Mouse (Mus musculus) embryonic facial prominence, embryonic 15.5 days (tissue): ENCODE measurements around the gene Tuba1c. TPM values are rescaled to one million over a fixed set of nuclear protein-coding genes. Genes with fewer than 3 reads are reported as not detected.
A peak's percentile ranks its signal among the peaks of the same experiment; 100 is the strongest.

Source experiments
- ATAC-seq: fragments of 200-750 bp; cut with Nextera tagmentation; 2 replicates; pipeline ENCODE4 v1.8.0; 2017; ENCODE audit warnings: low read depth, moderate TSS enrichment; ENCODE audit not compliant: insufficient number of reproducible peaks, low FRiP score, low TSS enrichment
- H3K27ac ChIP-seq: fragments of 300-500 bp; sonication (generic); replicated peaks from 2 replicates; pipeline ENCODE4 v1.5.1; 2015; ENCODE audit warnings: mild to moderate bottlenecking, inconsistent platforms
- H3K27me3 ChIP-seq: fragments of 300-500 bp; sonication (generic); 2 replicates; pipeline ENCODE4 v1.6.1; 2015; ENCODE audit warnings: inconsistent platforms
- H3K36me3 ChIP-seq: fragments of 300-500 bp; sonication (generic); 2 replicates; pipeline ENCODE4 v1.6.1; 2015; ENCODE audit warnings: mild to moderate bottlenecking, inconsistent platforms
- H3K4me1 ChIP-seq: fragments of 300-500 bp; sonication (generic); 2 replicates; pipeline ENCODE4 v1.6.1; 2015; ENCODE audit warnings: inconsistent platforms
- H3K4me2 ChIP-seq: fragments of 300-500 bp; sonication (generic); replicated peaks from 2 replicates; pipeline ENCODE4 v1.6.1; 2015; ENCODE audit warnings: mild to moderate bottlenecking, inconsistent platforms
- H3K4me3 ChIP-seq: fragments of 300-500 bp; sonication (generic); replicated peaks from 2 replicates; pipeline ENCODE4 v1.5.1; 2015; ENCODE audit warnings: mild to moderate bottlenecking, inconsistent platforms
- H3K9ac ChIP-seq: fragments of 300-500 bp; sonication (generic); 2 replicates; pipeline ENCODE4 v1.6.1; 2015; ENCODE audit warnings: inconsistent platforms
- H3K9me3 ChIP-seq: fragments of 300-500 bp; sonication (generic); replicated peaks from 2 replicates; pipeline ENCODE4 v1.6.1; 2016; ENCODE audit warnings: inconsistent platforms
- WGBS: fragments of 180-500 bp; shearing (Covaris S2); methylation state at CpG from one replicate; pipeline ENCODE4 v1.1.7; 2015; 5-methylcytosine and 5-hydroxymethylcytosine counted together
- polyA plus RNA-seq: library from polyadenylated mRNA; unstranded; fragments of >200 nt; fragmentation: Nextera tagmentation; extraction: Ambion mirVana; gene quantifications from 2 replicates; pipeline ENCODE4 v1.2.1, GENCODE M21; 2015

Gene Tuba1c
- polyA plus RNA-seq, 1 experiment from 2014 or later = 134 TPM

DNA sequence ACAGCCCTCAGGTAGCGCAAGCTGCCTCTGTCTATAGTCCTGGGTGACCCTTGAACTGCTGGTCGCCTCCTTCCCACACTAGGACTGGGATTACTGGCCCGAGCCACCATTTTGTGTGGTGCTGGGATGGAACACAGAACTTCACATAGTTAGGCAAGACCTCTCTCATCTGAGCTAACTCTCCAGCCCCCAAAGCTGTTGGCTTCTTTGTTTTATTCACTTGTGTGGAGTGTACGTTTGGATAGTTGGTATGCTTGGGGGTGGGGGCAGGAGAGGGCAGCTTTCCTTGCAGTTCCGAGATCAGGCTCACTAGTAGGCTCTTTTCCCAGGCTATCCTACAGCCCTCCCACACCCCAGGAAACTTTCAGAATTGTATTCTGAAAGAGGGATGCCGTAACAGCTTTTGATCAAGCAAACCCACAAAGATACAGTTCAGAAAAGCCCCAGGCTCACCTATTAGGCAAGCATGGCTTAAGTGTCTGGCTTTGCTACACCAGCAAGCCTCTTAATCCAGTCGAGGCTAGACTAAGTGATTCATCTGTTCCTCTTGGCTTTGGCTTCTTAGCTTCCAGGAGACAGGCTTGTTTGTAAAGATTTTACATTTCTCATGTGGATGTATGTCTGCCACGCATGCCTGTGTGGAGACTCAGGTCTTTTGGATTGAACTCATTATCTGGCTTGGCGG is 2.5 kb downstream of the Tuba1c start:
- Histone ChIP-seq H3K4me1 (peaks cover 23% of the 10 kb centered on the region), H3K27me3 (no peaks in the 10 kb centered on the region), H3K36me3 (peaks cover 25% of the 10 kb centered on the region), H3K9me3 (no peaks in the 10 kb centered on the region), H3K9ac (no peak overlapping the region), H3K27ac (no peak overlapping the region), H3K4me2 (peak overlapping the region; percentile 76), H3K4me3 (peak overlapping the region; percentile 69)
- WGBS = 68% methylated on average over 9 of the region's 9 CpGs
- no peak for ATAC-seq

DNA sequence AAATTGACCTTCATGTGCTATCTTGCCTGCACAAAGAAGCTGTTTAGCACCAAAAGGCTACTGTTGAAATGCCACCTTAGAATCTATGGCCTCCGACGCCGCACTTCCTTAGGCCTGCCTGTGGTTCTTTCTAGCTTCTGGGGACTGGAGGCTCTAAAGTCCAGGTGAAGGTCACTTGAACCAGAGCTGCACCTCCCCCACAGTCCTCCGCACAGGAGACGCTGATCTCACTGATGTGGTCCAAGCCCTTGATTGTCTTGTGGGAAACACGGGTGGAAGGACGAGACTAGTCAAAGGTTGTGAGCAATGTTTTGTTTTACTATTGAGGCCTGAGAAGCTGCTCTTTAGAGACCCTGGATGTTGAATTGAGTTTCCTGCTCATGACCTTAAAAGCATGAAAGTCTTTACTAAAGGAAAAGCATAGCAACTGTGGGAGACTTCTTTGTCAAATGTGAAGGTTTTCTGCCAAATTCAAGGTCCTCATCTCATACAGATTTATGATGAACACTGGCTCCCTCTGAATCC is 3.1 kb downstream of the Tuba1c start:
- peak overlapping the region; percentile 76 for H3K4me2 ChIP-seq
- no peaks in the 10 kb centered on the region for H3K27me3 ChIP-seq
- no peaks in the 10 kb centered on the region for H3K9me3 ChIP-seq
- H3K36me3 ChIP-seq = peaks cover 25% of the 10 kb centered on the region
- 63% methylated on average over 7 of the region's 7 CpGs for WGBS
- no peak overlapping the region for H3K9ac ChIP-seq
- no peak for ATAC-seq
- peak overlapping the region; percentile 69 for H3K4me3 ChIP-seq
- peaks cover 23% of the 10 kb centered on the region for H3K4me1 ChIP-seq
- 0 out of 2 replicates have a peak overlapping the region, but pooled peaks have one; percentile 7 for H3K27ac ChIP-seq

DNA sequence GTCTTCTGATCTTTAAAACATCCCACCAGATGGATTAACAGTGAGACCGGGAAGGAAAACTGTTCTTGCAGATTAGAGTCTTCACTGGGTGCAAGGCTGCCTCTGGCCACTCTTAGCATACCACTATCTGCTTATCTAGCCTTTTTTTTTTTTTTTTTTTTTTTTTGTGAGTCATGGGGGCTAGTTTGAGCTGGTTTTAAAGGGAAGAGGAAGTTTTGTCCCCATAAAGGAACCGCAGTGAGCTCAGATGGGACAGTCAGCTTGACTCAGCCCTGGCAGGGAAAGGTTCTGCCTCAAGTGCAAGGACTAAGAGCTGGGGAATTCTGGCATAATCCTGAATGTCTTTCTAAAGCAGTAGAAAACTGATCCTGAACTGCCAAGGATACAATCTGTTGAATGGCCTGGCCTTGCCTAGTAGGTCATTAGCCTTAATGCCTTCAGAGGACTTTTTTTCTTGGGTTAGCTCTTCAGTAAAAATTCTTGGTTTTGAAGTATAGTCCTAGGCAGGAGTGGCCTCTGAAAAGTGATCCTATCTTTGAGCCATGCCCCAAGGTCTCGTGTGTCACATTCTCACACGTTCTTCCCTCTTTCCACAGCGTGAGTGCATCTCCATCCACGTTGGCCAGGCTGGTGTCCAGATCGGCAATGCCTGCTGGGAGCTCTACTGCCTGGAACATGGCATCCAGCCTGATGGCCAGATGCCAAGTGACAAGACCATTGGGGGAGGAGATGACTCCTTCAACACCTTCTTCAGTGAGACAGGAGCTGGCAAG is 4.0 kb downstream of the Tuba1c start:
- Histone ChIP-seq H3K27me3 (no peaks in the 10 kb centered on the region), H3K36me3 (peaks cover 29% of the 10 kb centered on the region), H3K9ac (no peak overlapping the region), H3K9me3 (no peaks in the 10 kb centered on the region), H3K4me1 (peaks cover 23% of the 10 kb centered on the region), H3K4me2 (no peak overlapping the region), H3K4me3 (no peak overlapping the region), H3K27ac (no peak overlapping the region)
- WGBS = 81% methylated on average over 7 of the region's 7 CpGs
- no peak for ATAC-seq

DNA sequence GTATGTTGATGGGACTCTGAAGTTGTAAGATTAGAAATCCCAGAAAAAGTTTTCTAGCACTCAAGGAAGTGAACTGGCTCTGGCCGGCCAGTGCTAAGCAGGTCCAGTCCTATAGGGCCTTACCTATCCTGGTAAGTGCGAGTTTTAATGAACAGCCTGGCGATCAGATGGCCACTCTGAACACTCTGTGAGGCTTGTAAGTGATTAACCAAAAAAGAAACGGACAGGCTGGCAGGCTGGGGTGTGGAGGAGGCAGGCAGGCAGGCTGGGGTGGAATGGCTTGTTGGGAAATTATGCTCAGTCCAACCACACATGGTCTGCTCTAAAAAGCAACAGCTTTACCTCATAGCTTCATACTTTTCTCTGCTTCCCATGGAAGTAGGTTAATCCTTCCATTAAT is 5.7 kb downstream of the Tuba1c start:
- ATAC-seq = no peak
- no peak overlapping the region for H3K9ac ChIP-seq
- 84% methylated on average over 4 of the region's 4 CpGs for WGBS
- H3K4me2 ChIP-seq = no peak overlapping the region
- peaks cover 29% of the 10 kb centered on the region for H3K36me3 ChIP-seq
- no peaks in the 10 kb centered on the region for H3K27me3 ChIP-seq
- H3K27ac ChIP-seq = no peak overlapping the region
- peaks cover 17% of the 10 kb centered on the region for H3K4me1 ChIP-seq
- H3K4me3 ChIP-seq = no peak overlapping the region
- H3K9me3 ChIP-seq = no peaks in the 10 kb centered on the region

DNA sequence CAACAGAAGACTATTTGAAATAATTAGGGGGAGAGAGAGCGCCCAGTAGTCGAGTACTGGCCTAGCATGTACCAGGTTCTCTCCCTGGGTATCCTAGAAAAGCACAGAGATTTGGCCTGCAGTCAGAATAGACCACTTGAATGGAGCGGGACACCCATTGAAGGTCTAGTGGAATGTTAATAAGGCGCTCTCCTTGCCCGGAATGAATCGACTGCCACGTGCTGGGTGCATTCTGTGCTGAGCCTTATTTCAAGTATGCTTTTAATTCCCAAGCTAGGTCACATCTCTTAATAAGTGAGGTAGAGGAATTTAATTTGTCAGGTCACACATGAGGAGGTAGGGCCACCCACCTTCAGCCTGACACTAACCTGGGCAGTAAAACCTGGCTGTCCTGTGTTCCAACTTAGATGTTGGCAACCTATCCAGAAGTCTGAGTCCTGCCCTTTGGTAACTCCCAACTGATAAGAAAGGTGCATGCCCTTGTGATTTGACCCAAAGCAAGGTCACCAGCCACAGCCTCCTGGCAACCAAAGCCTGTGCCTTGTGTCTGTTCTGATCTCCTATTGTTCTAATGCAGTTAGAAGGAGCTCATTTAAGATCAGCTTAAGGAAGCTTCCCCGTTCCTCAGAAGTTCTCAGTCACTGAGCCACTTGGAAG is 6.7 kb downstream of the Tuba1c start:
- Histone ChIP-seq H3K9ac (no peak overlapping the region), H3K9me3 (no peaks in the 10 kb centered on the region), H3K4me3 (no peak overlapping the region), H3K4me1 (peaks cover 23% of the 10 kb centered on the region), H3K27ac (no peak overlapping the region), H3K4me2 (no peak overlapping the region), H3K36me3 (peaks cover 29% of the 10 kb centered on the region), H3K27me3 (no peaks in the 10 kb centered on the region)
- WGBS = 92% methylated on average over 8 of the region's 8 CpGs
- no peak for ATAC-seq

DNA sequence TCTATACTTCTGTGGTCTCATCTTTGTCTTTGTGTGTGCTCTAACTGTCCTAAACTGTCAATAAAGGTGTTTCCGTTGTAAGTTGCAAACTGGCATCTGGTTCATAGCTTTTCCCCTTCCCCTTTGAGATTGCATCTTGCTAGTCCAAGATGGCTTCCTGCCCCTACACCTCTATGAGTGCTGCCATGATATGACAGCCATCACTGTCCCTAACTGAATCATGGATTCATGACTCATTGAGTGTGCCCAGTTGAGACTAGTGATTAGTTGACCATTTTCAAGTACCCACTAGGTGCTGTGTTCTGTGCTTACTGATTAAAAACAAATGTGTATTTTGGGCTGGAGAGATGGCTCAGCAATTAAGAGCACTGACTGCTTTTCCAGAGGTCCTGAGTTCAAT is 8.3 kb downstream of the Tuba1c start:
- H3K4me2 ChIP-seq = no peak overlapping the region
- 97% methylated on average over 1 of the region's 1 CpGs for WGBS
- no peak overlapping the region for H3K4me3 ChIP-seq
- ATAC-seq = no peak
- peaks cover 10% of the 10 kb centered on the region; the same call in 1 of the 2 replicates for H3K4me1 ChIP-seq
- H3K9me3 ChIP-seq = no peaks in the 10 kb centered on the region
- H3K27ac ChIP-seq = no peak overlapping the region
- H3K36me3 ChIP-seq = peaks cover 29% of the 10 kb centered on the region
- H3K27me3 ChIP-seq = 0 out of 2 replicates have a peak, but pooled peaks cover 2% of the 10 kb centered on the region
- H3K9ac ChIP-seq = no peak overlapping the region

DNA sequence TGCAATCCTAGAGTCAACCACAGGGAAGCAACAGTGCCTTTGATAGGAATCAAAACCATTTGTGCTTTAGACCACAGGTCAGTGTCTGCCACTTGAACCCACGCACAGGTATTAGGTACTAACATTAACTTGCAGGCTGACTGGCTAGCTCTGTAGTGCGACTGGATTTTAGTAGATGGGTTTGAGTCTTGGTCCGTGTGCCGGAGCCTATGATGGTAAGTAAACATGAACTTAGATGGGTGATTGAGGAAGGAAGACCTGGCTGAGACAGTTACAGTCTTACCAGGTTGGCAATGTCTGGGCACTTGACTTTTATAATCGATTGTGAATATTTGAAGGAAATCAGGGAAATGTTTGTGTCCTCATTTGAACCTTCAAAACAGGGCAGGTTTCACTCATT is 9.1 kb downstream of the Tuba1c start:
- H3K36me3 ChIP-seq = peaks cover 29% of the 10 kb centered on the region
- 94% methylated on average over 5 of the region's 5 CpGs for WGBS
- no peak overlapping the region for H3K27ac ChIP-seq

DNA sequence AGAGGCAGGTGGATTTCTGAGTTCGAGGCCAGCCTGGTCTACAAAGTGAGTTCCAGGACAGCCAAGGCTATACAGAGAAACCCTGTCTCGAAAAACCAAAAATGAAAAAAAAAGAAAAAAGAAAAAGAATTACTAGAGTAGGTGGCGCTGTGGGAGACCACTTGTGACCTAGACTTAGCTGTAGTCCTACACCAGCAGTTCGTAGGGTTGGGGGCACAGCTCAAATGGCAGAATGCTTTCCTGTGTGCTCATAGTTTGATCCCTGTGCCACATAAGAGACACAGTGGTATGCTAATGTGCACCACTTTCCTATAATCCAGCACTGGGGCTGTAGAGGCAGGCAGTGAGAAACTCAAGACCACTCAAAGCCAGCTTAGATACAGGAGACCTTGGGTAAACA is 9.6 kb downstream of the Tuba1c start:
- 0 out of 2 replicates have a peak, but pooled peaks cover 2% of the 10 kb centered on the region for H3K27me3 ChIP-seq
- no peak overlapping the region for H3K4me2 ChIP-seq
- H3K9ac ChIP-seq = no peak overlapping the region
- ATAC-seq = no peak
- H3K4me1 ChIP-seq = peaks cover 10% of the 10 kb centered on the region; the same call in 1 of the 2 replicates
- peaks cover 29% of the 10 kb centered on the region for H3K36me3 ChIP-seq
- H3K9me3 ChIP-seq = no peaks in the 10 kb centered on the region
- 84% methylated on average over 4 of the region's 4 CpGs for WGBS
- no peak overlapping the region for H3K27ac ChIP-seq
- H3K4me3 ChIP-seq = no peak overlapping the region

More for the DNA sequence above, 9.1 kb downstream of the Tuba1c start:
- Histone ChIP-seq H3K4me1 (peaks cover 10% of the 10 kb centered on the region; the same call in 1 of the 2 replicates), H3K4me2 (no peak overlapping the region), H3K9ac (no peak overlapping the region), H3K9me3 (no peaks in the 10 kb centered on the region), H3K4me3 (no peak overlapping the region), H3K27me3 (0 out of 2 replicates have a peak, but pooled peaks cover 2% of the 10 kb centered on the region)
- ATAC-seq = no peak

DNA sequence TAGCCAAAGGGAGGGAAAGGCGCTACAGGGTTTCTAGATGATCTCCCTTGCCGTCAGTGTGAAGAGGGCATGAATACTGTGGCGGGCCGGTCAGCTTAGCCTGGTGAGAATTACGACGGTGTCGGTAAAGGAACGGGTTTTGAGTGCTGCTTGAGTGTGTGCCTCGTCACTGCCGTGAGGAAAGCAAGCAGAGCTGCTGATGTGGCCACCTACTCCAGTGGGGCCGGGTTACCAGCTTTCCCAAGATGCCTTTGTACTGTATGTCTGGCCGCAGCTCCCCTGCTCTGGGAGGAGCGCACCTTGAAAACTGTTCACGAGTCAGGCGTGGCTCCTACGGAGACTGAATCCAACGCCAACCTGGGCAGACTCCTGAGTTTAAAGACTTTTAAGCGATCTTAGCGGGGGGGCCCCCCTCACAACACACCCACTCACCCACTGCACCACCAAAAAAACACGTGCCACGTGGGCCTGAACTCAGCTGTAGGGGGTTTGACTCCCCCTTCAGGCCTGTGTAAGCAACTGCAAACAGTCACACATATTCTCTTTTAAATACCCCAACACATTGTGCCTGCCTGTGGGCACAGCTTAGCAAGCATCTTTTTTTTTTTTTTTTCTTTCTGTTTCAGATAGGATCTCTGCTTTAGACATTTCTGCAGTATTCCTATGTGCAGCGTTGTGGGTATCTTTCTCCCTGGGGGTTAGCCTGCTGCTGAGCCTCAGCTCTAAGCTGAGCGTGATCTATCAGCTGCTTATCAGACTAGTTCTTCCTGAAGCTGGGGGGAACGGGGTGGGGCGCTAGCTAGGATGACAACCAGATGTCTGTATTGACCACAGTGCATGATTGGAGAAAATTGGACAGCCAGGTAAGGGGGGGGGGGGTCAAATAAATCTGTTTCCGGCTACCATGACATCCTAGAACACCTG is 10.6 kb downstream of the Tuba1c start:
- no peak for ATAC-seq
- 64% methylated on average over 26 of the region's 26 CpGs for WGBS
- Histone ChIP-seq H3K4me3 (no peak overlapping the region), H3K4me1 (peaks cover 10% of the 10 kb centered on the region; the same call in 1 of the 2 replicates), H3K4me2 (no peak overlapping the region), H3K9me3 (no peaks in the 10 kb centered on the region), H3K9ac (no peak overlapping the region), H3K27ac (no peak overlapping the region), H3K27me3 (0 out of 2 replicates have a peak, but pooled peaks cover 2% of the 10 kb centered on the region), H3K36me3 (peaks cover 21% of the 10 kb centered on the region; the same call in 1 of the 2 replicates)
